Mouse (Mus musculus): ENCODE data around the gene Lipt1. TPM values are rescaled to one million over a fixed set of nuclear protein-coding genes. Genes with fewer than 3 reads are reported as not detected.
A peak's percentile ranks its signal among the peaks of the same experiment; 100 is the strongest.

Gene Lipt1
- 7.6 and 8.6 TPM in 2 replicates for polyA plus RNA-seq (2012; rRNA removed)

DNA sequence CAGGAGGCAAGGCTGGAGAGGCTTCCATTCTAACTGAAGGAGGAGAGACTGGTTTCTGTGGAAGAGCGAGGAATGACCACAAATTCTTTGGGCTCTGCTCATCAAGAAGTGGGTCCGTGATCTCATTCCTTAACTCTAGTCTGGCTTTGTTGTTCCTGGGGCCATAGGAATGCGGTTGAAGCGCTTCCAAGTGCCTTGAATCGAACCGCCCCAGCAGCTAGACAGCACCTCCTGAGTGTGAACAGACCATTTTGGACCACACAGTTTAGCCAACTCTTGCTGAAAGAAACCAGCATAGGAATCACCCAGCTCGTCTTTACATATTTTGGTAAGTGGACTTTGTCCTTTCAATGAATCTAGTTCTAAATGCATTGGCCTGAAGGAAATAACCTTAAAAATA lies at the start of gene Lipt1:
Gene Lipt1 (plus strand): TSS at position 35 of the 400 bp plus-strand sequence.
- DNase-seq (ENCODE audit: extremely low spot score in 1 of 2, low spot score in 1 of 2) = no peak

GRCm38 (mm10) chr1:37831681-37832080 lies 39.9 kb upstream of the Lipt1 start:
- DNase-seq (ENCODE audit: extremely low spot score in 1 of 2, low spot score in 1 of 2) = no peak

GRCm38 (mm10) chr1:37846878-37847277 lies 24.7 kb upstream of the Lipt1 start:
- no peak for DNase-seq (ENCODE audit: extremely low spot score in 1 of 2, low spot score in 1 of 2)

DNA sequence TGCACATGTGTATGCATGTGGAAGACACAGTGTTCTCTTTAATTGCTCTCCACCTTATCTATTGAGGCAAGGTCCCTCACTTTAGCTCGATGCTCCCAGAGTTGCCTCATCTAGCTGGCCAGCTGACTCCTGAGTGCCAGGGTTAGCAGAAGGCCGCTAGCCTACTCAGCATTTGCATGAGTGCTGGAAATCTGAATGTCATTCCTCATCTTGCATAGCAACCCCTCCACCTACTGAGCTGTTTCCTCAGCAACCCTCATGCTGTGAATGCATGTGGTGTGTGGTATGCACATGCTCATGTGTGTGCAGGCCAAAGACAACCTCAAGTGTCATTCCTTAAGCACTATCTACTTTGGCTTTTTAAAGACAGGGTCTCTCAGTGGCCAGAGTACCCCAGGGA lies 20.8 kb upstream of the Lipt1 start:
- no peak for DNase-seq (ENCODE audit: extremely low spot score in 1 of 2, low spot score in 1 of 2)

DNA sequence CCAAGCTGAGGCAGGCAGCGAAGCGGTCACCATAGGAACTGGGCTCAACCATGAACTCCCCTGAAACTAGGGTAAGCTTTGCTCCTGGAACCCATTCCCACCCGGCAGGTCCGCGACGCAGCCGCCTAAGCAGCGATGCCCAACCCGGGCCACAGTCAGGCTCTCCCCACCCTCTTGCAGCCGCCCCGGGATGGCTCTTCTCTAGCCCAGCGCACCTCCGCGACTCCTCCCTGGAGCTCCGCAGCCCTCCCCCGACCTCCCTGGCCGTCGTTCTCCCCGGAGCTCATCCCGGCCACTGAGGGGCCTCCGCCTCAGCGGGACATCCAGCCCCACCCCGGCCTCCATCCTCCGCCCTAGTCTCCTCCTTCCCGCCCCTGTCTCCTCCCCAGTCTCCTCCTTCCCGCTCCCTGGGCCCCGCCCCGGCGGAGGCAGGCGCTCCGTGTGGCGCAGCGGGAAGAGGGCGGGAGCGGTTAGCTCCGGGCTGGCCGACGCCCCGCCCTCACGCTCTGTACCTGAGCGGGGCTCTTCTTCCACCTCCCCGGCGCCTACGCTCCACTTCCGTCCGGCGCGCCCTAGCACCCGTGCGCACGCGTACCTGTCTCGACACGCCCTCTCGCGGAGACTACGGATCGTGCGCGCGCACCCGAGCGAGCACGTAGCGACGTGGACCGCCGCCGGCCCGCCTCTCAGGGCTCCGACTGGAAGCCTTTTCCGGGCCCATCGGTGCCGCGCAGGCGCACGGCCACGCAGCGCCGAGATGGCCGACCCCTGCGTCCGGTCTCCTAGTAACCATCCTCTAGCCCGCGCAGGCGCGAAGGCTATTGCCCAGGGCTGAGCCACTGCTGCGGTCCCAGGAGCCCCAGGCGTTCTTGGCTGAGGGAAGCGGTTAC lies 6.8 kb upstream of the Lipt1 start:
- DNase-seq (ENCODE audit: extremely low spot score in 1 of 2, low spot score in 1 of 2) = peak; percentile 99 to 100

DNA sequence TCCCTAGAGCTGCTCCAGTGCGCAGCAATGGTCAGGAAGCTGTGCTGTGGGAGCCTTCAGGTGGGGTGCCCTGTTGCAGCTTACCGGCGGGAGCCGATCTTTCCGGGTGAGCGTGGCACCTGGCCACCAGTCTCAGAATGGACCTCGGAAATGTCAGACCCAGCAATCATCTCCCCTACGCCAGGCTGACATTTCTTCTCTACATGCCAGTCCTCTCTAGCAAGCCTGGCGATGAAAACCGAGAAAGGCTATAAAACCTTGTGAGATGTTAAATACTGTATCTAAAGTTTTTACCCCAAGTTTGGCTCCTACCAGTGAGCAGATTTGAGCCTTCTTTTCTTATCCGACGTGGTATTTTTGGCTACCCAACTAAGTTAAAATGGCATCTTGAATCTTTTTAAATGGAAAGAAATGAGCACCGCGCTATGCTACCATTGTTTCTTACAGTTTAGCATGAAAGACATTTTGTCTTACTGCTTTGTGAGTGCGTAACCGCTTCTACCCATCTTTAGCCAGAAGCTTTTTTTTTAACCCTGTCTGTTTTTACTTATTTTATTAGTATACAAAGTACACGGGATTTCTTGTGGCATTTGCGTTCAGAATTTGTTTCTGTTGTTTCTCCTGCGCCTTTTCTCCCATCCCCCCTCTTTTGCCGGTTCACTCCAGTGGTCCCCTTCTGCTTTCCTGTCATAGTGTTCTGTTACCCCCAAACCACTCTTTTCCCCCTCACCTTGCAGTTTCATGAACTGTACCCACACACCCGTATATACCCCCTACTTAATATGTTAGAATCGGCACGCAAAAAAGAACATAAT lies 5.9 kb upstream of the Lipt1 start:
- peak in 1 of 2 experiments; percentile 44 for DNase-seq (ENCODE audit: extremely low spot score in 1 of 2, low spot score in 1 of 2)

DNA sequence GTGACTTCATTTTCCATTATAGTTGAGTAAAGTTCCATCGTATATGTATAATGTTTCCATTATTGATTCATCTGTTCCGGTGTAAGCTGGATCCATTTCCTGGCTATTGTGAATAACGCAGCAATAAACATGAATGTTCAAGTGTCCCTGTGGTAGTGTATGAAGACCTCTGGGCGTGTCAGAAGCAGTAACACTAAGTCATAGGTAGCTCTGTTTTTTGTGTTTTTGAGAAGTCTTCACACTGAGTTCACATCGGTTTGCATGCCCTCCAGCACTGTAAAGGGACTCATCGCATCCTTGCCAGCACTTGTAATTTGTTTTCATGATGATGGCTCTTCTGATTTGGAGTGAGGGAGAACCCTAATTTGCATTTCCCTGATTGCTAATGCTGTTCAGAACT lies 5.3 kb upstream of the Lipt1 start, which contains the start of gene Tsga10:
Gene Tsga10 (minus strand): TSS at position 144 of the 400 bp plus-strand sequence.
- no peak for DNase-seq (ENCODE audit: extremely low spot score in 1 of 2, low spot score in 1 of 2)

DNA sequence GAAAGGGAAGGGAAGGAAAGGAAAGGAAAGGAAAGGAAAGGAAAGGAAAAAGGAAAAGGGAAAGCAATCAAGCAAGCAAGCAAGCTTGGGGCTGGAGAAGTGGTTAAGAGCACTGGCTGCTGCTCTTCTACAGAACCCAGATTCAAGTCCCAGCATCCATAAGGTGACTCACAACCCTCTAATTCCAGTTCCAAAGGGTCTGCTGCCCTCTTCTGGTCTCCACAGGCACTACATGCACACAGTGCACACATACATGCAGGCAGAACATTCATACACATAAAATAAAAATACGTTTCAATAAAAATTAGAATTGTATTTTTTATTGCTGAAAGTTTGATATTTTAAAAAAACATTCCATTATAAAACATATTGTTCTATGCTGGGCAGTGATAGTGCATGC lies 4.5 kb upstream of the Lipt1 start:
- peak in 1 of 2 experiments; percentile 48 for DNase-seq (ENCODE audit: extremely low spot score in 1 of 2, low spot score in 1 of 2)

DNA sequence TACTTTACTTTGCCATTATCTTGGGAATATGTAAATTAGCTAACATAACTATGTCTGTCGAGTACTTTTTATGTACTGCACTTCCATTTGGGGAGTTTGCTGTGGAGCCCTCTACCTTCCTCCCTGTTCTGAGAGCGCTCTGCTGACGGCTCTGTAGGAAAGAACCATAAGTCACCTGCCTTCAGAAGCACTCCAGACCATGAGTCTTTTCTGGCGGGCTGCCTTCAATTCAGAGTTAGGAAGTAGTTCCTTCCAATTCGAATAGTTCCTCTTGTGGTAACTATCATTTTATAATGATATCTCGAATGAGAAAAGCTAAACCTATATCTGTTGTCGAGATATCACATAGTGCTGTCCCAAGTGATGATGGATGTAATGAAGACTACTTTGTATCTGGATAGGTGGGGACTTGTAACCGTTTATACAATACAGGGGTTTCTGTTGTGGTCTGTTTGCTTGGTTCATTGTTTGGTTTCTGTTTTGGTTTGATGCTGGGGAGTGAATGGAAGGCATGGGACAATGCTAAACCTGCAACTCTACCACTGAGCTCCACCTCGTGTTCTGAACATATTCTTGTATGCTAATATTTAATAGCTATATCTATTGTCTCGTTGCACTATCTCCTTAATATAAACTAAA lies 3.7 kb upstream of the Lipt1 start:
- DNase-seq (ENCODE audit: extremely low spot score in 1 of 2, low spot score in 1 of 2) = no peak

GRCm38 (mm10) chr1:37868640-37869039 lies 2.9 kb upstream of the Lipt1 start:
- no peak for DNase-seq (ENCODE audit: extremely low spot score in 1 of 2, low spot score in 1 of 2)

DNA sequence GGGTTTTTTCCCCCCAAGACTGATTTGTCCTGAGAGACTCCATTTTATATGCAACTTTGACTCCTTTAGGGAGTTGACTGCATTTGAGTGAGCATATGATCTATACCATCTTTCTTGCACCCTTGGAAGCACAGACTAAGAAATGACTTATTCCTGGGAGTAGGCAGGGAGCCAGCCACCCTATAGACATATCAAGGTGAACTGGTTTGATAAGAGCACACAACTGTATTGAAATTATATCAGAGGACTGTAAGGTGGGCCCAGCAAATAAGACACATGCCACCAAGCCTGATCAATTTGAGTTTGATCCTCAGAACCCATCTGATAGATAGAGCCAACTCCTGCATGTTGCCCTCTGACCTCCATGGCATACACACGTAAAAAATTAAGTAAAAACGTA lies 2.2 kb upstream of the Lipt1 start:
- DNase-seq (ENCODE audit: extremely low spot score in 1 of 2, low spot score in 1 of 2) = no peak

DNA sequence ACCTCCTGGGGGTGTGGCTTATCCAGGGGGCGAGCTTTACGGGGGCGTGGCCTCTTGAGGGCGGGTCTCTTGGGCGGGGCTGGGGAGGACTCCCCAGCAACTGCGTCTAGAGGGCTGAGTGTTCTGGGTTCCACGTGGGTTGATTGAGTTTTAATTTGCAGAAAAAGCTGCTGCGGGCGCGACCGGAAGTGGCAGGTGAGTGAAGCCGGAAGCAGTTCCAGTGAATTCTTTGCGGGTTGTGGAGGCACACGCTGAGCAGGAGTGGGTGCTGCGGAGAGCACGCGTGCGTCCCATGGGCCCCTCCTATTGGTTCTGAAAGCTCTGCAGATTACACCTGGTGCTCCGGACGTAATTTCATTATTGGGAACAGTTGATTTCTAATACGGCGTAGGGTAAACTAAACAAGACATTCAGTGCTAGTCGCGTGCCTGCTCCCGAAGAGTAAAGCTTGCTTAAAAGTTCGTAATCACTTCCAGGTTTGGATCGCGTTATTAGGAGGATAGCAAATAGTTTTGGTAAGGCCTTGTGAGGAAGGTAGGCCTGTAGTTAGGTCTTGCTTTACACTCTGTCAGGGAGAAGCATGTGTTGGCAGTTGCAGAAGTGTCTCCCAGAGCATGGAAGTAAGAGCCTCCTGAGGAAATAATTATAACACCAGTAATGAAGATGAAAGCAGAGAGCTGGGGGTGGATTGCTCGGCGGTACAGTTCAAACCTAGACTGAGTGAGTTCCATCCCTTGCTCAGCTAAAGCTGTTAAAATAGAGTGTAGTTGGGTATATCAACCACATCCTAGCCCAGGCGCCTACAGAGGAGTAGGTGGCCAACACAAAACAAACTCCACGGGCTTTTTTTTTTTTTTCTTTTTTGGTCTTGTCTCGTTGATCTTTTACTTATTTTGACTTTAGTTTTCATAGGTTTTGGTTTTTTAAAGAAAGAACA lies 861 bp downstream of the Lipt1 start:
- DNase-seq (ENCODE audit: extremely low spot score in 1 of 2, low spot score in 1 of 2) = peak; percentile 81

DNA sequence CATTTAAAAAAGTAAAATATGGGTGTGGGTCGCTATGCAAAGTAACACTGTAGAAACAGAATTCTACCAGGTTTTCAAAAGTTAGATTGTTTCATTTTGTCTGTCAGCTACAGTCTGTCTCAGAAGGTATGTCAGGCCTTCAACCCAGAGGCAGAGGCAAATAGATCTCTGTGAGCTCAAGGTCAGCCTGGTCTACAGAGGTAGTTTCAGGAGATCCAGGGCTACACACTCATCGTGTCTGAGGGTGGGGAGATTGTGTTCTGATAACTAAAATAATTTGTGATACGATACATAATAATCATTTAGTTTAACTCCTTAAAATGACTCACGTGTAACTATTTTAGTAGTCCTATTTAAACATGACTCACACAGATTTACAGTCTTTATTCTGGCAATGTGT lies 1.6 kb downstream of the Lipt1 start:
- no peak for DNase-seq (ENCODE audit: extremely low spot score in 1 of 2, low spot score in 1 of 2)

GRCm38 (mm10) chr1:37877736-37878460 lies 6.4 kb downstream of the Lipt1 start:
- DNase-seq (ENCODE audit: extremely low spot score in 1 of 2, low spot score in 1 of 2) = no peak

DNA sequence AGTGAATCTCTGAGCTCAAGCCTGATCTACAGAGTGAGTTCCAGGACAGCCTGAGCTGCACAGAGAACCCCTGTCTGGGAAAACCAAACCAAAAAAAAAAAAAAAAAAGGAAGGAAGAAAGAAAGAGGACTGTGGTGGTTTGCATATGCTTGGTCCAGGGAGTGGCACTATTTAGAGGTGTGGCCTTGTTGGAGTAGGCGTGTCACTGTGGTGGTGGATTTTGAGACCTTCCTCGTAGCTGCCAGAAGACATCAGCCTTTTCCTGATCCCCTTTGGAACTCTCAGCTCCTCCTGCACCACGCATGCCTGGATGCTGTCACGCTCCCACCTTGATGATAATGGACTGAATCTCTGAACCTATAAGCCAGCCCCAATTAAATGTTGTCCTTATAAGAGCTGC lies 11.9 kb downstream of the Lipt1 start:
- DNase-seq (ENCODE audit: extremely low spot score in 1 of 2, low spot score in 1 of 2) = no peak

DNA sequence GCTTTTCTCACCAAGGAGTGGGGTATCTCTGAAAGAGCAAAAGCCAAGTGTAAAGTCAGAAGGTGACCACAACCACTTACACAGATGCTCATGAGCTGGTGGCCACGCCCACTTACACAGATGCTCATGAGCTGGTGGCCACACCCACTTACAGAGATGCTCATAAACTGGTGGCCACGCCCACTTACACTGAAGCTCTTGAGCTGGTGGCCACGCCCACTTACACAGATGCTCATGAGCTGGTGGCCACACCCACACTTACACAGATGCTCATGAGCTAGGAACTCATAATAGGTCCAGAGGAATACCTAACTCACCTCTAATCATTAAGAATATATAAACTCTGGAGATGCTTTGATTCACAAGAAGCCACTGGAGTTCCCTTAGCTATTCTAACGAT lies 12.9 kb downstream of the Lipt1 start:
- DNase-seq (ENCODE audit: extremely low spot score in 1 of 2, low spot score in 1 of 2) = no peak

GRCm38 (mm10) chr1:37889206-37889605 lies 17.7 kb downstream of the Lipt1 start:
- DNase-seq (ENCODE audit: extremely low spot score in 1 of 2, low spot score in 1 of 2) = no peak

GRCm38 (mm10) chr1:37890025-37890652 lies 18.6 kb downstream of the Lipt1 start, which contains the start of the genes Mitd1 and Mrpl30:
TSS of gene Mitd1 (minus strand) at chr1:37890411.
TSS of gene Mrpl30 (plus strand) at chr1:37890477.
- DNase-seq (ENCODE audit: extremely low spot score in 1 of 2, low spot score in 1 of 2) = peak; percentile 81 to 95

DNA sequence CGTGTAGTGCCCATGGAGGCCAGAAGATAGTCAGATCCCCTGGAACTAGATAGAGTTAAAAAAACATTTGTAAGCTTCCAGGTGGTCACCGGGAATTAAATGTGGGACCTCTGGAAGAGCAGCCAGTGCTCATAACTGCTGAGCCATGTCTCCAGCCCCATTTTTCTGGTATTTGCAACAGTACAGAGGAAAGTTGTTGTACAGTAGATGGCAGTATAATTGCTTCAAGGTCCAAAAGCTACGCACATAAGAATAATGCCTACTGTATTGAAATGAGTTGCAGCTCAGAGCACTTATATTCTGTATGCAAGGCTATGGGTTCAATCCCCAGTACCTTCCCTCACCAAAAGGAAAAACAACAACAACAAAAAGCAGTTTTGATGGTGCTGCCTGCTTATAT lies 19.9 kb downstream of the Lipt1 start:
- no peak for DNase-seq (ENCODE audit: extremely low spot score in 1 of 2, low spot score in 1 of 2)
